Mouse (Mus musculus) heart, postnatal 0 days (tissue): Measurements from ENCODE around the gene Selenoh.

Experiments used
- CTCF ChIP-seq: IDR thresholded peaks from 2 replicates; pipeline ENCODE4 v1.5.1; 2016; ENCODE audit warnings: antibody characterized with exemption, control low read depth, low read depth
- EP300 ChIP-seq: IDR thresholded peaks from 2 replicates; pipeline ENCODE4 v1.6.1; 2016; ENCODE audit warnings: antibody characterized with exemption, low read depth

- TF ChIP-seq CTCF, result no peak
- TF ChIP-seq EP300, result 0 out of 2 replicates have a peak, but pooled peaks have one; percentile 64
Observed at GRCm38 (mm10) chr2:84650464-84651195, 19.9 kb downstream of the Selenoh start, which contains the start of gene Ctnnd1.
